Mouse (Mus musculus): ENCODE results near the gene Tmc5. TPM values are rescaled to one million over a fixed set of nuclear protein-coding genes. Genes with fewer than 3 reads are reported as not detected.

The Tmc5 gene
- total and polyA plus RNA-seq, 3 experiments: not detected

DNA sequence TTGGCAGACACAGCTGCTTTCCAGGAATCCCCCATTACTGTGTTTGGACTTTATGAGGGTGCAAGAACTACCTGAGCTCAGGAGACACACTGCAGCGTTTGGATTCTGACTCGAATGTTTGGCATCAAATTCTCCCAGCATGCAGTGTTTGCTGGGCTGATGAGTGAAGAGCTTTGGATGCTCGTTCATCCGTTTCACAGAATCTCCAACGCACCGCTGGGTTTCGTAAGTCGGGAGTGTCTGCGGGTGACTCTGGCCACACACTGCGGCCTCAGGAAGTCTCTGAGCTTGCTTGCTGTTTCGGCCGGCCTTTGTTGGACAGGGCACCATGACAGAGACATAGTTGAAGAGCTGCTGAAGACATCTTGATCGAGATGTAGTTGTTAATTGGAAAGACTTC, 17.0 kb downstream of the Tmc5 start:
- no peak for TF ChIP-seq CTCF (IDR thresholded peaks at IDR 0.05 in 2 of 3, conservative IDR thresholded peaks at IDR 0.05 in 1 of 3; ENCODE audit: control insufficient read depth in 1 of 3, insufficient read depth in 1 of 3, low read depth in 2 of 3, low read length in 3 of 3, poor library complexity in 1 of 3, severe bottlenecking in 1 of 3)
- no peak for TF ChIP-seq TCF12 (IDR thresholded peaks at IDR 0.05; ENCODE audit: low read depth, low read length)
- Histone ChIP-seq H3K9ac (ENCODE audit: control insufficient read depth, low read depth, low read length, poor library complexity, severe bottlenecking) (no peak overlapping the region), H3K79me2 (ENCODE audit: control insufficient read depth, insufficient read depth, low read length, poor library complexity) (no peaks in the 10 kb centered on the region), H3K9me3 (replicated peaks; ENCODE audit: insufficient read depth, low read length) (no peaks in the 10 kb centered on the region), H3K36me3 (ENCODE audit: control insufficient read depth in 1 of 2, insufficient read depth in 2 of 2, low read length in 2 of 2) (no peaks in the 10 kb centered on the region), H3K27ac (ENCODE audit: control insufficient read depth, low read depth, low read length) (no peak overlapping the region), H3K27me3 (ENCODE audit: control insufficient read depth in 1 of 2, insufficient read depth in 2 of 2, low read length in 2 of 2) (no peaks in the 10 kb centered on the region), H3K4me3 (ENCODE audit: control insufficient read depth in 1 of 2, insufficient read depth in 1 of 2, low read depth in 2 of 2, low read length in 2 of 2) (no peak overlapping the region), H3K4me1 (ENCODE audit: control insufficient read depth in 1 of 2, insufficient read depth in 2 of 2, low read length in 2 of 2) (no peaks in the 10 kb centered on the region)
- DNase-seq (ENCODE audit: low read depth, low spot score): no peak

DNA sequence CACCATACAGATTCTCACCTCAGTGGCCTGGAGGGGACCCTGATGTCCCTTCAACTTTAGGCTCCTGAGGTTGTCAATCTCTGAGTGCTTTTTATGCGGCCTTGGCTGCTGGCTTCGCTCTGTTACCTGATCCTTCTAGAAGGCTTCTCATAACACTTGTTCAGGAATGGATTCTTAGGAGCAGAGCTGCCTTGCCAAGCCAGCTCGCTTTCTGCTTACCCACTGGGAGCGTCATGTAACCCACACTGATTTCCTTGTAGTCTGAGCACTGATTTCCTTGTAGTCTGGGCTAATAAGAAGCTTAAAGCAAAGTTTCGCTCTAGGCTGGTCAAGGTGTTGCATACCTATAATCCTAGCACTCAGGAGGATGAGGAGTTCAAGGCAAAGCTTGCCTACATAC, 21.0 kb downstream of the Tmc5 start:
- no peak for DNase-seq (ENCODE audit: low read depth, low spot score)
- Histone ChIP-seq H3K27ac (ENCODE audit: control insufficient read depth, low read depth, low read length) (no peak overlapping the region), H3K27me3 (ENCODE audit: control insufficient read depth in 1 of 2, insufficient read depth in 2 of 2, low read length in 2 of 2) (no peaks in the 10 kb centered on the region), H3K4me3 (ENCODE audit: control insufficient read depth in 1 of 2, insufficient read depth in 1 of 2, low read depth in 2 of 2, low read length in 2 of 2) (no peak overlapping the region), H3K9ac (ENCODE audit: control insufficient read depth, low read depth, low read length, poor library complexity, severe bottlenecking) (no peak overlapping the region), H3K36me3 (ENCODE audit: control insufficient read depth in 1 of 2, insufficient read depth in 2 of 2, low read length in 2 of 2) (no peaks in the 10 kb centered on the region), H3K9me3 (replicated peaks; ENCODE audit: insufficient read depth, low read length) (no peaks in the 10 kb centered on the region), H3K4me1 (ENCODE audit: control insufficient read depth in 1 of 2, insufficient read depth in 2 of 2, low read length in 2 of 2) (no peaks in the 10 kb centered on the region), H3K79me2 (ENCODE audit: control insufficient read depth, insufficient read depth, low read length, poor library complexity) (no peaks in the 10 kb centered on the region)
- no peak for TF ChIP-seq CHD1 (IDR thresholded peaks at IDR 0.05; ENCODE audit: low read depth, low read length)
- no peak for TF ChIP-seq GATA1 (IDR thresholded peaks at IDR 0.05; ENCODE audit: low read depth, low read length)
- no peak for TF ChIP-seq POLR2AphosphoS5 (IDR thresholded peaks at IDR 0.05; ENCODE audit: borderline replicate concordance, low read depth, low read length)
- no peak for TF ChIP-seq POLR2AphosphoS2 (IDR thresholded peaks at IDR 0.05; ENCODE audit: low read length)
- TF ChIP-seq UBTF (IDR thresholded peaks at IDR 0.05; ENCODE audit: borderline replicate concordance, insufficient read depth, low read depth, low read length): no peak
- TF ChIP-seq GABPA (IDR thresholded peaks at IDR 0.05; ENCODE audit: low read depth, low read length): no peak
- no peak for TF ChIP-seq MYB (IDR thresholded peaks at IDR 0.05; ENCODE audit: low read depth, low read length)

- Histone ChIP-seq H3K4me3 (ENCODE audit: control insufficient read depth in 1 of 2, insufficient read depth in 1 of 2, low read depth in 2 of 2, low read length in 2 of 2) (no peak overlapping the region), H3K79me2 (ENCODE audit: control insufficient read depth, insufficient read depth, low read length, poor library complexity) (no peaks in the 10 kb centered on the region), H3K9ac (ENCODE audit: control insufficient read depth, low read depth, low read length, poor library complexity, severe bottlenecking) (no peak overlapping the region), H3K36me3 (ENCODE audit: control insufficient read depth in 1 of 2, insufficient read depth in 2 of 2, low read length in 2 of 2) (no peaks in the 10 kb centered on the region), H3K27ac (ENCODE audit: control insufficient read depth, low read depth, low read length) (no peak overlapping the region), H3K4me1 (ENCODE audit: control insufficient read depth in 1 of 2, insufficient read depth in 2 of 2, low read length in 2 of 2) (no peaks in the 10 kb centered on the region), H3K9me3 (replicated peaks; ENCODE audit: insufficient read depth, low read length) (no peaks in the 10 kb centered on the region), H3K27me3 (ENCODE audit: control insufficient read depth in 1 of 2, insufficient read depth in 2 of 2, low read length in 2 of 2) (no peaks in the 10 kb centered on the region)
- TF ChIP-seq ELF1 (IDR thresholded peaks at IDR 0.05; ENCODE audit: low read depth, low read length) (no peak), ZKSCAN1 (IDR thresholded peaks at IDR 0.05; ENCODE audit: low read depth, low read length) (no peak), NRF1 (IDR thresholded peaks at IDR 0.05; ENCODE audit: insufficient read depth, low read depth, low read length, poor library complexity, severe bottlenecking) (no peak), EP300 (IDR thresholded peaks at IDR 0.05; ENCODE audit: low read depth in 1 of 2, low read length in 2 of 2) (no peak)
- no peak for DNase-seq (ENCODE audit: low read depth, low spot score)
Measured at GRCm38 (mm10) chr7:118620243-118620906, 23.3 kb downstream of the Tmc5 start.
